Mouse (Mus musculus) layer of hippocampus, postnatal 25 days (tissue): Measurements from ENCODE around the gene Ms4a5. TPM values are rescaled to one million over a fixed set of nuclear protein-coding genes. Genes with fewer than 3 reads are reported as not detected.
"Not testable (repeated sequence)": the region's sequence is repeated elsewhere in the genome, so short reads cannot be mapped to it uniquely, and the experiment has no call there.

Experiments used
- DNase-seq, 2 experiments: peaks; one replicate each; pipeline ENCODE4 v3.0.0; 2022; ENCODE audit warnings: mixed read lengths in 2 of 2, low spot score in 1 of 2; ENCODE audit errors: extremely low spot score in 1 of 2
- total RNA-seq, 2 experiments: library from RNA; stranded (reverse); gene quantifications; 2 replicates each; pipeline ENCODE4 v1.2.3; 2021

Gene Ms4a5
- total RNA-seq: not detected

DNA sequence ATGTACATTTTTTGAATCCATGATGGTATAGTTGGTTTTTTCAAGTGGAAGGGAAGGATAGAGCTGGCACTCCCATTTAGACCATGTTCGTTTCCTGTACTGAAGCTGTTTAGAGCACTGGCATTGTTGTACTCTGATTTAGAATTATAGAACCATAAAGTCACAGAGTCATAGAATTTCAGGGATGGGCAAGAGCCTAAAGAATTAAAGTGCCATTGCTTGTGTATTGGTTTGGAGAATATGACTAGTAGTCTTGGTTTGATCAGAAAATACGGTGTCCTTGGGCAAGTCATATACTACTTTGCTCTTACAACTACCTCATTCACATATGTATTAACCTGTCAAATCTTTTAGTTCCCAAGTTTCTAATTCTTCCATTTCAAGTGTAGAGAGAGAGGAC, at the start of gene Ms4a5:
Gene Ms4a5, minus strand, starts transcription at position 101 of the 400 bp plus-strand sequence.
- DNase-seq: no peak

DNA sequence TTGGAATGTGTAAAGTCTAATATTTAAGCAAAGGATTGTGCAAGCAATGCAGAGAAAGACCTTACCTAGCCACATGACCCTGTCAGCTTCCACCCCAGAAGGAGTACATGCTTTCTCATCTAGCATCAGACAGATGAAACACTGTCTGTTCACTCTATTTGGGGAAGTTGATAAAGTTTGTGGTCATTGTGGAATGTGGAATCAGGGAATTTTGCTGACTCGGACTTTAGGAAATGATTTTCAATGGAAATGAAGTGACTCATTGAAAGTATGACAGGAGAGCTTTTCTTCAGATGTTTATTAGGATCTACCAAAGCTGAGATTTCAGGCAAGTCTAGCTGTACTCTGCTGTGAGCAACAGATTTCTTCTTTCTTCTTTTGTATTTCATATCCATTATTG, 37.5 kb upstream of the Ms4a5 start:
- no peak for DNase-seq

DNA sequence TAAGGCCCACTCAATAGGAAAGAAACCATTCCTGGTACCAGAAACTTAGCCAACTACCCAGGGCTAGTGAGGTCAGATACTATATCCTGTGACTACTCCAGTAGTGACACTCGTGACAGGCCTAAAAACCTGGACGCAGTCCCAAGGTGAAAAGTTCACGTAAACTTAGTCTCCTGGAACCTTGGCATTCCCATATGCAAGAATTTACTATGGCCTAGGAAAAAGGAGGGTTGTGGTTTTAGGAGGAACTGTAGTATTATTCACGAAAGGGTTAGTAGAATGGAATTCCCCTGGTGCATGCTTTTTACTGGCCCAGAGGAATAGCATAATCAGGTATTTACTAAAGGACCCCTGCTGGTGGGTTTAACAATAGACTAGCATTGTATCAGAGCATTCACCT, 33.1 kb upstream of the Ms4a5 start:
- no peak for DNase-seq

DNA sequence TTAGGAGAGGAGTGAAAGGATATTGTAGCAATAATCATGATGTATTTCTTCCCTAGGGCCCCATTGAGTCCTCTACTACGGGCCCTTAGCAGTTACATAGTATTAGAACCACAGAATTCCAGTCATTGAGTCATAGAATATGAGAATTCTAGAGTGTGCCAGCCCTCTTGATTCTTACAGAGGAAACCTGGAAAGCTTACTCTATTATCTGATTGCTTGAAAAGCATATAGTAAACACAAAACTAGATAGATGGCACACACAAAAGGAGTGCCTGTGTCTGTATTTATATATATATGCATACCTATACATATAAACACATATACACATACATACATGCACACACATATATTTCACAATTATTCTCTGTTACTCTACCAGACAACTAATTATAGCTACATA, 30.7 kb upstream of the Ms4a5 start, which contains the start of gene Ms4a14:
Gene Ms4a14, minus strand, starts transcription at position 101 of the 400 bp plus-strand sequence.
- DNase-seq: no peak

DNA sequence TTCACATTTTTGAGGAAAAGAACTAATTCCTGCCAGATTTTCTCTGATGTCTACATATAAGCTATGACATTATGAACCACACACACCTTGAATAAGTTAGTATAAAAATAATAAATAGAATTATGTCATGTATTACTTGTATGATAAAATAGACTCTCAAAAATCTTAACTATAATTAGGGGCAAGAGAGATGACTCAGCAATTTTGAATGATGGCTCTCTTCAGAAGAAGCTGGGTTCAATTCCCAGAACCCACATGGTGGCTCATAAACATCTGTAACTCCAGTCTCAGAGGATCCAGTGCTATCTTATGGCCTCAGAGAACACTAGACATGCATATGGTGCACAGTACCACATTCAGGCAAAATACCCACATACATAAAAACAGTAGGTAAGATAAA, 25.2 kb upstream of the Ms4a5 start:
- no peak for DNase-seq

DNA sequence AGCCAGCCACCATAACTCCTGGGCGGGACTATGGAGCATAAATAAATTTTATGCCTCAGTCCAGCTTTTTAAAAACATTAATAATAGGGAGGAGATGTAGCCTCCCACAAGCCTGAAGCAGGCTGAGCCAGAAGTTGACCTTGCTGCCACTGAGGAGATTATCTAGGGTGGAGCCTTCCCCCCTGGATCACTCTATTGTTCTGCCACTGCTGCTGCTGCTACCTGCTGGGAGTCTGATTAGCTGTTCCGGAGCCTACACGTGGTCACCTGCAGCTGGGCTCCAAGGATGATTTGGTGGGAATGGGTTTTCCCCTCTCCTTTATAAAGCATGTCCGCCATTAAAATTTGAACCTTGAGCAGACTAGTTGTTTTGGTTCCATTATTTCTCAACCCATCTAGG, 15.9 kb upstream of the Ms4a5 start:
- DNase-seq: not testable (repeated sequence)

DNA sequence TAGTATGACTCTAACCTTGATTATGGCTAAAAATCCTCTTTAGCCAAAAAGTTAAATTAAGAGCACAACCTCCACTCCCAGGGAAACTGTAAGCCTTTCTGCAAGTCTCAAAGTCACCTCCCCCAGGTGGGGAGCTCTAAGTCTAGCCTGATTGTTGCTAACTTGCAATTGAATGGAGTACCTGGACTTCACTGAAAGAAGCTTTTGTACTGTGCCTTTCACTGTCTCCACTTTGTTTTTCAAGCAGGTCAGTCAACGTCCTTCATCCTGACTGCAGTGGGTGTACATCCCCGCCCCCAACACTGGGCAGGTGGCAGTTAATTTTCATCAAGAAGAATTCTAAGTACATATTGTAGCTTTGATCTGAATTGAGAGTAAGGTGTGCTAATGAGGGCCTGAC, 15.3 kb upstream of the Ms4a5 start:
- DNase-seq: no peak

DNA sequence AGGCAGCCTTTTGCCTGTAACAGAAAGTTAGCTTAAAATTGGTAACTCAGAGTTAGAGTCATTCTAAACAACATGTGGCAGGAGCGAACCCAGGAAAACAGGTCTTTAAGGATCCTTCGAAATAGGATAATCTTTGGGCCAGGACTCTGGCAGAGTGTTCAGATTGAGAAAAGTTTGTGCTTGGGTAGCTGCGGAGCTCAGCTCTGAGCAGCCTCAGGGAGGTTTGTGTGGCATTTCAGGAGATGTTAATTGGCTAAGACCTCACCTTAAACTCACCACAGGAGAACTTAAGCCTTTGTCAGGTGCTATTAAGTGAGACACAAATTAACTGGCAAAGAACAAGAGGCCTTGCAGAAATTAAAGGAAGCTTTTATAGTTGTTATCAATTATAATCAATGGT, 9.9 kb upstream of the Ms4a5 start:
- not testable (repeated sequence) for DNase-seq

DNA sequence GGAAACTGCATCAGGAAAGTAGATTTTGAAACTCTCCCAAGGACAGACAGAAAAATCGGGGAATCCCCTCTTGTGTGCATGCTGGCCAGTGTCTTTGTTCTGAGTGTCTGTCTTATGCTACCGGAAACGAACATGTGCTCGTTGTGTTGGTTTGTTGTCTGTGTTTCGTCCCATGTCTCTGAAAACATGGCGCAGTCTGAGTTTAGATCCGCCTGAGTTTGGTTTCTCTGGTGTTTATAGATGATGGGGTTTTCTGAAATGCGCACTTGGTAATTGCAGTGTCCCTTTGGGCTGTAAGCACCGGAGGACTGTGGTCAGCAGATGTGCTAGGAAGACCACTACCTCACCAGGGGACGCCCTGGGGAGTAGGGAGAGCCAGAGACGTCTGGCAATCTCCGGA, 9.3 kb upstream of the Ms4a5 start:
- peak in 1 of 2 experiments; percentile 3 for DNase-seq

DNA sequence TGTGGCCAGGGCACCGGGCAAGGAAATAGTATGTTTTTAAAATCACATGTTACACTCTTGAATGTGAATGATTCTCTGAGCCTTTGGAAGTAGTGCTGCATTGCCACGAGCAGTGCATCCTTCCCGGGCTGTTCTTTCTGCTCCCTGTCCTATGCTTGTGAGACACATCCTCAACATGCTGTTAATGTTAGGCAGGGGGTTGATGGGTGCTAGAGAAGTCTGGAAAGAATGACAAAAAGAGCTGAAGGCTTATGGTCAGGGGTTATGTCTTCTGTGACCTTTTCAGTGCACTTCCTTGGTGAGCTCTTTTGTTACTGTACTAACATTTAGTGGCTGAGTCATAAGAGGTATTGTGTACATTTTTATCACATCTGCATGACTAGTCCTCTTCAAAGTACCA, 3.5 kb downstream of the Ms4a5 start:
- no peak for DNase-seq

DNA sequence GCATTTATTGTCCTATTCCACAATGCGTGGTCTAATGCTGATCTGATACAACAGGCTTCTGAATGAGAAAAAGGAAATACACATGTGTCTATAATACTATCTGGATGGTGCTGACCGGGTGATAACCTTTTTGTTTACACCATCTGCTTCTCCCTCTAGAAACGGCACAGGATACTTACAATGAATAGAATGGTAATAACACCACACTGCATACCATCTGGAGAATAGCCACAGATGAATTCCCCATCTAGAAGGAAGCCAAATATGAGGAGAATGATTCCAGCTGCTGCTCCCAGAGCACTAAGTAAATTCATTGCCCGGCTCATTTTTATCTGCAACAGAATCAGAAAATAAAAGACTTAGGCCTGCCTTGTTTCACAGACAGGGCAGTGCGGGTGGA, 7.2 kb downstream of the Ms4a5 start:
- DNase-seq: no peak

DNA sequence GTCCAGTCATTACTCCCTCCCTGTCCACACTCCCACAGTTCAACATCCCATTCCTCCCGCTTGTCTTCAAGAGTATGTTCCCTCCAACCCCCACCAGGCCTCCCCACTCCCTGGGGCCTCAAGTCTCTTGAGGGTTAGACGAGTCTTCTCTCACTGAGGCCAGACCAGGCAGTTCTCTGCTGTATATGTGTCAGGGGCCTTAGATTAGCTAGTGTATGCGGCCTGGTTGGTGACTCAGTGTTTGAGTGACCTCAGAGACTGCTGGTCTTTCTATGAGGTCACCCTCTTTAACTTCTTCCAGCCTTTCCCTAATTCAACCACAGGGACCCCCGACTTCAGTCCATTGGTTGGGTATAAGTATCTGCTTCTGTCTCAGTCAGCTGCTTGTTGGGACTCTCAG, 16.7 kb downstream of the Ms4a5 start:
- no peak for DNase-seq

DNA sequence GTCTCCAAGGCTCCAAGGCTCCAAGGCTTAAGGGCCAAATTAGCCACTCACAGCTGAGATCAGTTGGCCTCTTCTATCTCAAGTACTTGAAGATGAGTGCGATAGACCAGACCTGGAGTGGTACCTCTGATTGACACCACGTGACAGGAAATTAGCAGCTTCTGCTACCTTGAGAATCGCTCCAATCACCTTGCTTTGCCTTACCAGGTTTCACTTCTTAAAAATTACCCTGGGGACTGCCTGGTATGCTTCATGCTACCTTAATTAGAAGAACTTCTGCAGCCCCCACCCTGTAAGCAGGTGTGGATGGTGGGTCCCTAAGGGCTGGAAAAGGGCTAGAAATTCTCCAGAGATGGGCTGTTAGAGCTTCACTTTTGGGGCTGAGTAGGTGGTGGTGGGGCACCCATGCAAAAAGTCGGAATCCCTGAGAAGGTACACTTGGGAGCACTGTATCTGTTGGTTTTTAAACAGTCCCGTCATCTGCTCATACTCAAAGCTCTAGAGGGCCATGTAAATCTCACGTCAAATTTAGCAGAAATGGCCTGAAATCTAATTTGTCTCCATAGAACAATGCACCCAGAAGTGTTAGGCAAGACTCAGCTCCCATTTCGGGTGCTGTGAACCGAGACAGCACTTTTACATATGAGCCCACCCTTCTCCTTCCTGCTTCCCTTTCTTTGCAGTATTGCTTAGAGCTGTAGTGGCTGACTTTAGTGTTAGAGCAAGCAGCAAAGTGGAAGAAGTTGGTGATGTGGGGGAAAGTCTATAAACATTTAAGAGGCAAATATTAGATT, 17.4 kb downstream of the Ms4a5 start, which contains the start of gene Ms4a1:
Gene Ms4a1, minus strand, starts transcription at position 190 of the 794 bp plus-strand sequence.
- DNase-seq: no peak

DNA sequence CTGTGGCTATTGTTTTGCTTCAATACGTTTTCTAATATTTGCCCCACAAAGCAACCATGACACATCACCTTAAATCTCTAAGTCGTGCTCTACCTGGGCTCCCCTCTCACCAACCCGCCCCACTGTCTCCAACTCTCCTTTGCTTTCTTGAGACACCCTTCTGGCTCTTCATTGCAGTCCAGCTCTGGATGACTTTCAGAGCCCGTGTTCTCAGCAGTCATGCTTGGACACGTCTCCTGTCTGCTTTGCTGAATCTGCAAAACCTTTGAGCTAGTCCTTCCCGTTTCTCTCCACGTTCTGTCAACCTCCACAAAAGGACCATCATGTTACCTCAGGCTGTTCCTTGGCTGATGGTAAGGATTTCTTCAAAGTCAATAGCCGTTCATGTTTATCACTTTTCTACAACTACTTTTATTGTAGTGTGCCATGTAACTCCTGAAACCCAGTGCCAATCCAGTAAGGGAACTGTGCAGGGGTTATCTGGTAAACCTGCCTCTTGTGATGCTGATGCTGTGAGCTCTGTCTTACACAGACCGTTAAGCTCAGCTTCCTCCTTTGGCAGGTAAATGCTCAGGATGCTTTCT, 19.0 kb downstream of the Ms4a5 start:
- no peak for DNase-seq

DNA sequence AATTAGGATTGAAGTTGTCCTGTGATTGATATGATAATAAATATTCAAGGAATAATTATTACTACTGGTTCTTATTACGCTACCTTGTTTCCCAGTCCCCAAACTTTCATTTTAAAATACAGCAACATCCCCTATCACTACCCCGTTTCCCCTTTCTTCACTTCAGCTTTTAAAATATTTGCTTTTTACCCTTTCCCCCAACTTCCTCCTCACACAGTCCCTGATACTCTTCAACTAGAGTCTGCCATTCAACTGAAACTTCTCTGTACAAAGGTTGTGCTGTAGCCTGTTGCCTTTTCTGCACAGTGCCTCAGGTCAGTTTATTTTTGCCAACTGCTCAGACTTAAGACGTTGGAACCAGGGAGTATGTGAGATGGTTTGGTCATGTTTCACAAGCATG, 20.1 kb downstream of the Ms4a5 start:
- no peak for DNase-seq

DNA sequence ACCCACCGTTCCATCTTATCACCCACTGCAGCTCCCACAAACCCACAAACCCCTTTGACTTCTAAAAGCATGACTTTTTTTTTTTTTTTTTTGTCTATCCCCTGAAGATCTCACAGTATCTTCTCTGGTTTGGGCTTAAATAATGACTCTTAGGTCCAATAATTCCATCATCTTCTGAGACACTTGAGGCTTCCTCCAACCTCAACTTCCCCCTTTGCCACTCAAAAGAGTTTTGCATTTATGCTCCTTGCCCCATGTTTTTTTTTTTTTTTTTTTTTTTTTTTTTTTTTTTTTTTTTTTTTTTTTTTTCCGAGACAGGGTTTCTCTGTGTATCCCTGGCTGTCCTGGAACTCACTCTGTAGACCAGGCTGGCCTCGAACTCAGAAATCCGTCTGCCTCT, 20.7 kb downstream of the Ms4a5 start:
- not testable (repeated sequence) for DNase-seq

DNA sequence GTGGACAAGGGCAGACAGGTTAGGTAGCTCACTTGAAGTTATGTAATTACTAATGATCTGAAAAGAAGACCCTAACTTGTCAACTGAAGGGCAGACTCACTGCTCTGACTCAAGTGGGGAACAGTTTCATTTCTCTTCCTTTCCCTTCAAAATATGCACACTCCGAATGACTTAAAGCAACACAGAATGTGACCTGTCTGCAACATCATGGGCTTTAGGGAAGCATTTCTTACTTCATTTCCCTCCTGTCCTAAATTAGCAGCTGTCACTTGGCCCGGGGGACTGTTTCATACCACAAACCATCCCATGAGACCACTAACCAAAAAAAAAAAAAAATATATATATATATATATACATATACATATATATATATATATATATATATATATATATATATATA, 22.2 kb downstream of the Ms4a5 start:
- DNase-seq: no peak

DNA sequence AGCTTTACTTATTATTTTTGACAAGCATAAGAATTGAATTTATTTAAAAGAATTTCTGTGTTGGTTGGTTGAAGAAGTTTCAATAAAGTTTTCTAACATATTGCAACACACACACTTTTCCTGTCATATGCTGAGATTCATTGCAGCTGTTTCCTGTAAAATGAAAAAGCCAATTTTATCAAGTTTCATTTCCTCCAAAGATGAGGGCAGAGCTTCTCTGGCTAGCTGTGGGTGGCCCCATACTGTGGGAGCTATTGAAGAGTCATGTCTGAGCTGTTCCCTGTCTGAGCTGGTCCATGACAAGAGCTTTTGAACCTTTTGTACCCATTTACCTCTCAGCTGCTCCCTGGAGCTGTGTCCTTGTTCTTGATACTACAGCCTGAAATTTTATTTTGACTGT, 39.4 kb downstream of the Ms4a5 start:
- no peak for DNase-seq

DNA sequence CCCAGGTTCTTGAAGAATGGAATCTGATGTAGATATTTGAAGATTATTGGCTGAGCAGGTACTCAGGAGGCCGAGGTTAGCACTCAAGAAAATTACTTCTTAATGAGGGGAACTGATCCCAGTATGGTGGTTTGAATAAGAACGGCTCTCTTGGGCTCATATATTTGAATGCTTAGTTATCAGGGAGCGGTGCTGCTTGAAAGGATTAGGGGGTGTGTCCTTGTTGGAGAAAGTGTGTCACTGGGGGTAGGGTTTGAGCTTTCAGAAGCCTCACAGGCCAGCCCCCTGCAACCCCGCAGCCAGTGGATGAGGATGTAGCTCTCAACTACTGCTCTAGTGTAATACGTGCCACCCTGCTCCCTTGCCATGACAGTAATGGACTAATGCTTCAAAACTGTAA, 41.1 kb downstream of the Ms4a5 start:
- DNase-seq: no peak

DNA sequence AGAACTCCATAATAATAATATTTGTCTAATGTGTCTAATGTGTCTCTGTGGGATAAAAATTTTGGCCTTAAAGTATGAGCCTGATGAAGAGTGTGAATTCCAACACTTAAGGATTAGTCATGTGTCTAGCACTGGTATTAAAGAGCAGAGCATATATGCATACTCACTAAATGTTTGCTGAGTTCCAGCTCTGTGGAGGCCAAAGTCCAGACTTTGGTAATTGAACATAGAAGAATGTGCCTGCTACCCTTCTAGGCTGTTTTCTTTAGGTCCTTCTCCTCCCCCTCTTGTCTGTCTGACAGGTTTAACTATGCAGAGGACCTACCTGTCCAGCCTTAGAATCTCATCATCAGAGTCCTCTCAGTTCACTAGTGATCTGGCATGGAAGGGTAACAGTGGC, 47.9 kb downstream of the Ms4a5 start:
- no peak for DNase-seq

DNA sequence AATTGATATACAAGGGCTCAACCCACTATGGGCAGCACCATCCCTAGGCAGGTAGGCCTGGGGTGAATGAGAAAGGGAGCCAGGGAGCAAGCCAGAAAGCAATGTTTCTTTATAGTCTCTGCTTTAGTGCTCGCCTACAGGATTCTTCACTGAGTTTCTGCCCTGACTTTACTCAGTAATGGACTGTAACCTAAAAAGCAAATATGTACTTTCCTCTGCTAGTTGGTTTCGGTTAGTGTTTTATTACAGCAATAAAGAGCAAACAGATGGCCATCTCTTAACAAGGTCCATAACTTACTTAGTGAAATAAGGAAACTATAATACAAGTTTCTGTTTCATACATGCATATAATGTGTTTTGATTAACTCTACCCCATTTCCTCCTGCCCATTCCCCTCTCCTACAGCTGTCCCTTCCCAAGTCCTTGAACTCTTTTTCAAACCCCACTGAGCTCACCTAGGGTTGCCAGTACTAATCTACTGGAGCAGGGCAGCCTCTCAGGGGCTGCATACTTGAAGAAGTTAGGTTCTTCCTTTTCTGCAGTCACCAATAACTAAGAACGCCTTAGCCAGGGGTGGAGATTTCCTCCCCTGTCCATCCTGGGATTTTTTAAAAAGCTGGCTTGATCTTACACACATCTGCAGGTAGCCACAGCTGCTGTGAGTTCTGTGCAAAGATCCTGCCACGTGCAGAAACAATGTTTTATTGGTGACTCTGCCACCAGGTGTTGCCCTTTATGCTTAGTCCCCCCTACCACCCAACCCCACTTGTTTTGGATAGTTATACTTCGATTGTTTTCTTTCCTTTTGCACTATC, 48.5 kb downstream of the Ms4a5 start:
- DNase-seq: no peak
